Mouse (Mus musculus) heart, adult 2 months (tissue): ENCODE measurements around the gene Ndufs1.

Experiments
- CTCF ChIP-seq: fragments of 200-600 bp; IDR thresholded peaks from 2 replicates; pipeline ENCODE4 v1.8.1; 2022; ENCODE audit warnings: antibody characterized with exemption, mild to moderate bottlenecking, moderate library complexity
- POLR2A ChIP-seq: fragments of 200-500 bp; IDR thresholded peaks from 2 replicates; pipeline ENCODE4 v1.6.1; 2011; ENCODE audit warnings: mild to moderate bottlenecking, low read depth, low read length, control low read depth; ENCODE audit not compliant: insufficient read depth

DNA sequence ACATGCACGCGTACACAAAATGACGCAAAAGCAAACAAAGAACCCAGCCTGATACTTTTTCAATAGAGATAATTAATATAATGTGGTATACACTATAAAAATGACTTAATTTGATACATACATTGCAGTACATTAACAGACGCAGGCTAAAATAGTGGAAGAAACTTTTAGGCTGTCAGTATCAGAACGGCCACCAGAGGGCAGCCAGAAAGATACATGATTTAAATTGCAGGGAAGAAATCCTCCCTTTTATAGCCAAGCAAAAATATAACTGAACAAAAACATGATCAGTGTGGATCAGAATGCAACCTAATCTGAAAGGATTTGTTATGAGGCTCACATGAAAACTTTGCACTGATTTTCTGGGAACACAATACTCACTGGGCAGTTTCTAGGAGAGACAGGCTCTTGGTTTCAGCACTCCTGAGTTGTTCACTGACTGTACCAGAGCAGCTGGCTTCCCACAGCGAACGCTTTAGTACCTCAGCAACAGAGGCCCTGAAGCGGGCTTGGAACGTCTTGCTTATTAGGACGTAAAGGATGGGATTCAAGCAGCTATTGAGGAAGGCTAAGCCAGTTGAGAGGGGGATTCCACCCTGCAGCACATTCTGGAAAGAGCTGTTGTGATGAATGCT lies 6.1 kb upstream of the Ndufs1 start:
- TF ChIP-seq POLR2A (no peak), CTCF (peak; percentile 91)
